Comparison of ENCODE assay signal across 8 mouse cellular contexts in genomic region chr6:72899781-72900681, GRCm38 (mm10). TPM values are rescaled to one million over a fixed set of nuclear protein-coding genes. Genes with fewer than 3 reads are reported as not detected.
DNase-seq lines count a peak whose midpoint lies in the region; ATAC-seq lines count a peak whose summit lies in the region.

Gene Kcmf1 (minus strand): TSS chr6:72899979.

- H3K4me3 ChIP-seq in hindbrain, embryonic 12.5 days, result peak within 1 kb of the TSS; percentile 98

- peak; percentile 80 for ATAC-seq in hindbrain, embryonic 12.5 days (ENCODE audit: low FRiP score)

- H3K9me3 ChIP-seq in hindbrain, embryonic 12.5 days (replicated peaks), result no peaks in the 10 kb centered on the region

- H3K4me2 ChIP-seq in hindbrain, embryonic 12.5 days (replicated peaks), result peak within 1 kb of the TSS; percentile 75

- whole genome bisulfite sequencing in hindbrain, embryonic 12.5 days, result under 1% methylated on average over 79 of the region's 113 CpGs

- no peaks in the 10 kb centered on the region for H3K27me3 ChIP-seq in hindbrain, embryonic 12.5 days

- H3K36me3 ChIP-seq in hindbrain, embryonic 12.5 days, result no peaks in the 10 kb centered on the region

- H3K9ac ChIP-seq in hindbrain, embryonic 12.5 days, result peak within 1 kb of the TSS; percentile 99

- H3K27ac ChIP-seq in hindbrain, embryonic 12.5 days, result peak within 1 kb of the TSS; percentile 99

- peaks cover 15% of the 10 kb centered on the region for H3K4me1 ChIP-seq in hindbrain, embryonic 12.5 days

- DNase-seq in NIH3T3 (ENCODE audit: low read depth), result peak; percentile 83
- DNase-seq in cerebellum, postnatal 10 days, result peak; percentile 81 to 85
- peak; percentile 26 to 45 for DNase-seq in frontal cortex, postnatal 14 days (ENCODE audit: low spot score in 2 of 2)
- peak; percentile 49 to 65 for DNase-seq in layer of hippocampus, postnatal 25 days (ENCODE audit: extremely low spot score in 1 of 2, low spot score in 1 of 2)
- peak; percentile 79 for DNase-seq in lung, postnatal 25 days (ENCODE audit: low spot score)
- DNase-seq in retina, embryonic 14.5 days (ENCODE audit: low spot score), result peak; percentile 64
- DNase-seq in thymus, postnatal 4 days, result peak; percentile 81

RNA-seq across cellular contexts. Expression of gene Kcmf1, which starts in this region (rescaled TPM):
- polyA plus RNA-seq in hindbrain, embryonic 12.5 days (2016; fragmentation: Nextera tagmentation; extraction: Ambion mirVana), result 46.5 and 49.0 TPM in 2 replicates
- 10 to 100 TPM; 60.1 to 65.6 TPM for total RNA-seq in layer of hippocampus, postnatal 25 days (2021)

Comparison
In these comparisons a context has a peak if more than half of its experiments do, and no peak if none do; other contexts are left out.
1. Peak in every context shown above with its lines: DNase-seq, ATAC-seq, H3K4me3 ChIP-seq and H3K27ac ChIP-seq.